Mouse (Mus musculus) CD8-positive naive resting alpha-beta T cell, adult 2 months (primary cell): ENCODE results near the gene Olfr325.

Experiments
- DNase-seq, 2 experiments: peaks; one replicate each; pipeline ENCODE4 v3.0.0; 2022; ENCODE audit warnings: low read depth in 2 of 2, low spot score in 2 of 2

The Olfr325 gene

GRCm38 (mm10) chr11:58626146-58626545, 48.6 kb downstream of the Olfr325 start:
- DNase-seq, result no peak

- DNase-seq, result no peak
Observed at GRCm38 (mm10) chr11:58630401-58630800, 52.9 kb downstream of the Olfr325 start, which contains the start of gene Olfr323. Olfr323 (minus strand) TSS chr11:58630501.
